Mouse (Mus musculus): ENCODE data around the gene Arl8a.

- TF ChIP-seq POLR2A (IDR thresholded peaks at IDR 0.05; ENCODE audit: borderline replicate concordance, low read depth, low read length) (no peak), CTCF (IDR thresholded peaks at IDR 0.05; ENCODE audit: low read depth, low read length) (peak; percentile 59; the same call in 1 of the 2 replicates)
Measured at GRCm38 (mm10) chr1:135136500-135136899, 10.1 kb upstream of the Arl8a start.

Data from bone marrow macrophage, adult 2 months (primary cell).